Mouse (Mus musculus) right cerebral cortex, postnatal 10 days (tissue): ENCODE measurements at regions not wholly inside any gene's neighbourhood (a gene's known extent, or its start where the extent isn't known, plus 50 kb on each side); places are given as distances from the start of the nearest gene placed in this dataset.

ENCODE experiments used
- DNase-seq, 2 experiments: peaks; one replicate each; pipeline ENCODE4 v3.0.0; 2021; ENCODE audit warnings: low spot score in 2 of 2

DNA sequence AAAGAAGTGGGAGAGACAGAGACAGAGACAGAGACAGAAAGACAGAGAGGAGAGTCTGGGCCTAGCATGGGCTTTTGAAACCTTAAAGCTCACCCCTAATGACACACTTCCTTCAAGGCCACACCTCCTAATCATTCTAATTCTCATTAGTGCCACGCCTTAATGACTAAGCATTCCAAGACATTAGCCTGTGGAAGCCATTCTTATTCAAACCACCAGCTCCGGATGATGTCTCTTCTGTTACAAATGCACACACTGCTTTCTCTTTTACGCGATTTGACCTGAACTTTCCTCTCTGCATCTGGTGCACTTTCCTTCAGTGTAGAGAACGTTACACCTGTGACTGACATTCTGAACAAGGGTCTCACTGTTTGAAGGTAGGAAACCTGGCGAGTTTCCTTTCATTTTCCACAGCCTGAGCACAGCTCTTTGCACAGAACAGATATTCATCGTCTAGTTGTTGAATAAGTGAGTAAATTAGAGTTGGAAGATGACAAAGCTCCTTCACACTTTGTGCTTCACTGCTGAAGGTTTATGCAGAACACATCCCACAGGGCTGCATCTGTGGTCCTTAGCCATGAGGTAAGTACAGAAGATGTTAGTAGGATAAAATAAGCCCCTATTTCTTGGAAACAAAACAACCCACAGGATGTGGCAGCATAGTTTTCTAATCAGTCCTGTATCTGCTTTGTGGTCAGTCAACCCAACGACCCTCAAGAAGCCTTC, 116.8 kb downstream of the Faxc start:
- no peak for DNase-seq

DNA sequence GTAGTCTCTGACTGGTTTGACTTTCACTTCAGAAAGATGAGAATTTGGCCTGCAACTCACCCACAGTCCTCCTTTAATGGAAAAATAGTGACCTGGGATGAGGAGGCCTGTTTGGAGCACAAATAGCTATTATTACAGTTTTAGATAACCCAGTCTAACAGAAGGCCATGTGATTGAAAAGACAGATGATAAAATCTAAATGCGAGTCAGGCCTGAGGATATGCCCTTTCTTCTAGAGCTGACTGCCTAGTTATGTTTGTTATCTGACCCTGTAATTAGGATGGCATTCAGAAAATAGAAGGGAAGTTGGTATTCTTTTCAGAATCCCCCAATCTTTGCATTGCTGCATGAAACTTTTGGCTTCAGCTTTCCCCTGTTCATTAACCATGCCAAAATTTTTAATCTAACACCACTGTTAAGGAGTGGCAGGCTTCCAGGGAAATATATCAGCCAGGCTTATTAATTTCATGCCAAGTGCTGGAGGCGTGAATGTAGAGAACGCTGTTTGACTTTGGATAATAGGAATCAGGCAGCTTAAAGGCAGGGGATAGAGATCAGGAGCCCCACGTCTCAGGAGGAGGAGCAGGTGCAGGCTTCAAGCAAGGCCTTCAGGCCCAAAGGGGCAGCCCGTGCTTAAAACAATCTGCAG, 135.8 kb downstream of the Faxc start:
- DNase-seq, result peak; percentile 33 to 40

GRCm38 (mm10) chr4:22067678-22068299, 136.7 kb downstream of the Faxc start:
- DNase-seq, result no peak

GRCm38 (mm10) chr4:22088209-22088787, 157.2 kb downstream of the Faxc start:
- DNase-seq, result no peak

- DNase-seq, result no peak
Observed at GRCm38 (mm10) chr4:22089637-22090041, 158.5 kb downstream of the Faxc start.

DNA sequence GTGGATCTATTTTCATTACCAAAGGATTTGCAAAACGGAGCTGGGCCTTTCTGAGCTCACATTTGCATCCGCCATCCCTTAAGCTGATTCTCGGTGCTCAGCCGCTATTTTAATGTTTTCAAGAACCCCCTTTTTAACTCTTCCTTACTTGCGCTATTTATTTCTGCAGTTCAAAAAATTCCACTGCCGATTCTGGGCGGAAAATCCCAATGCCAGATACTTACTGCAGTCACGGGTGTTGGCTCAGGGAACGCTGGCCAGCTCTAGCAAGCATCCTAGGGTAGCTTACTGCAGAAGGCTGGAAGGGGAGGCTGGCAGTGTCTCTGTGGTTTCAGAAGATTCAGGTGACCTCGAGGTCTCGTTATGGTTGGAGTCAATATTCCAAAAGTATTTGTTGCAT, 159.4 kb downstream of the Faxc start:
- DNase-seq, result peak in 1 of 2 experiments; percentile 40

DNA sequence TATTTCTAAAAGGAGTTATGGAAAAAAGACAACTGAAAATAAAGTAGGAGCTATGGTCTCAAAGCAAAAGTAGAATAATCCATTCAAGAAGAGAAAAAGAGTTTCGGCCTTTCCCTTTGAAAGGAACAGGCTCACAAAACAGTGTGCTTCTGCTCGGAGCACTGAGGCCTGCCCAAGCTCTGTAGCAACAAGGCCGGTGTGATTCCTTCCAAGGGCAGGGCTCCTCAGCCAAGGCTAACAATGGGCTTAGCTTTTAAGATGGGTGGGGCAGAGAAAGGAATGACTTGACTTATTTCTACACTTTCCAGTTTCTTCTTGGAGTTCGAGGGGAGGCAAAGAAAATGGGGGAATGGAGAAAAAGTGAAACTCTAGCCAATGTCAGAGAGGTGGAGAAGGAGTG, 161.4 kb downstream of the Faxc start:
- DNase-seq, result no peak

GRCm38 (mm10) chr4:22095257-22096031, 164.3 kb downstream of the Faxc start:
- peak; percentile 32 to 49 for DNase-seq

- DNase-seq, result no peak
Observed at GRCm38 (mm10) chr4:22098605-22099004, 167.5 kb downstream of the Faxc start.

DNA sequence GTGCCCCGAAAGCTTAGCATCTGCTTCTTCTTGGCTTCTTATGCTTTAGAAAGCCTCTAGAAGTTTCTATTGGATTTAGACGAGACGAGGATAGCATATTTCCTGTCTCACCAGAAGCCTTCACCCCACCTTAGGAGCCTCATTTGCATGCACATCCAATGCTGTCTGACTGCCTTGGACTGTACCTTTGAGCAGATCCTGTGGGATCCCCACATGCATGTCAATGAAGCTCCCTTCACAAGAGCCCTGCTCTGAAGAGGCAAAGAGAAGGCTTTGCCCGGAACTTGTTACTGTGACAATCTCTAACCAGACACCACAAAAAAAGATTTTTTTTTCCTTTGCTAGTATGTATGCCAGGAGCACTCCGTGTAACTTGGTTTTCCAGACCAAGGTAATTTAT, 171.3 kb downstream of the Faxc start:
- DNase-seq, result peak; percentile 40 to 71

DNA sequence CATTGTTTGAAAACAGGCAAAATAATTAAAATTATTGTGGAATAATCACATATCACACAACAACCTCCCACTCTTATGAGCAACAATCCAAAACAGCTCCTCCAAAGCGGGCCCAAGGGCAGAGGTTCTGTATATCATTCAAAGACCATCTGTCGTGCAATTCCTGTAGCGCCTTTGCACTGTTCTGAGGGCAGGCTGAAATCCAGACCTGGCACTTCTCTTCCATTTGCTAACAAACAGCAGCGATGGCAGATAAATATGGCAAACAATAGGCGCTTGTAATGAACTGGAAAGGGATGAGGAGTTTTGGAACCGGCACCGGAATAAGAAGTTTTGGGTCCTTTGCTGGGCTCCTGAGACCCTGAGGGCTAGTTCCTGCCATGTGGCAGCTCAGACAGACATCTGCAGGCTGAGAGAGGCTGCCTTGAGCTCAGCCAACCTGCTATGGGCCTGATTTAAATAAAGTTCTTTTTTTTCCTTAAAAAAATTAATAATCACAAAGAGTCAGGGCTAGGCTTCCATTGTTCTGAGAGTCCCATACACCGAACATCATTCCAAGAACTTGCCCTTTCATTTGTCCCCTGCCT, 172.0 kb downstream of the Faxc start:
- DNase-seq, result no peak

GRCm38 (mm10) chr4:22106883-22107282, 175.8 kb downstream of the Faxc start:
- DNase-seq, result peak; percentile 50 to 70

- DNase-seq, result no peak
Observed at GRCm38 (mm10) chr4:22109410-22109809, 178.3 kb downstream of the Faxc start.

DNA sequence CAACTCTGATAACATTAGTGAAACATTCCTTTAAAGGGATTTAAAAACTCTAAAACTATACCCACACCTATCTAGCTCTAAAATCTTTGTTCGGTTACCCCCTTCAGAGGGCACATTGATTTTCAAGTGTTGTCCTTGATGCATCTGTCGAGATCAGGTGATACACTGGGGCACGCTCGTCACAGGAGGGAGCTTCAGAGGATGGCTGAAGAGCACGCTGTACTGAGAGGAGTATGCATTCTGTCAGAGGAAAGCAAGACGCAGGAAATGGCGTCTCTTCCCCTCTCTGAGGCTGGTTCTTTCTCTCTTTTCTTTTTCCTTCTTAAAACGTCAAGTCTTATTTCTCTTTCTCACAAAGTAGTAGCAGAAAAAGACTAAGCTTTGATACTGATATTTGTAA, 179.3 kb downstream of the Faxc start:
- DNase-seq, result no peak

- DNase-seq, result no peak
Observed at GRCm38 (mm10) chr4:22112209-22112608, 181.1 kb downstream of the Faxc start.

DNA sequence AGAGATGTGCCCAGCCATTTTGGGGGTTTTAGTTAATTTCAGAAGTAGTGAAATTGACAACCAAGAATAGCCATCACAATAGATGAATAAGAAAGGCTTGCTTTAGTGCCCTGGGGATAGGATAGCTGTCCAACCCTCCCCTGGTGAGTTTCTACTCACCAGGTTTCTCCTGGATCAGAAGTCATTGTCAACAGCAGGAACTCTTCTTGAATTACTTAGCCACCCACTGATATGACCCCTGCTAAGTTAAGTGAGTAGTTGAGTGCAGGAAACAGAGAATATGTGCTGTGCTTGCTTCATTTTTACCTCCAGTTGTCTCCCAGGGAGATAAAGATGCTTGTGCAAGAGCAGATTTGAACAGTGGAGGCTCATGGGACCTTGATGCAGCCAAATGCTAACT, 183.3 kb downstream of the Faxc start:
- no peak for DNase-seq

- DNase-seq, result no peak
Observed at GRCm38 (mm10) chr4:22119877-22120276, 188.7 kb downstream of the Faxc start.

GRCm38 (mm10) chr4:22120953-22121352, 189.8 kb downstream of the Faxc start:
- no peak for DNase-seq

- DNase-seq, result no peak
Observed at GRCm38 (mm10) chr4:22121397-22121796, 190.3 kb downstream of the Faxc start.

- no peak for DNase-seq
Observed at GRCm38 (mm10) chr4:22124836-22125235, 193.7 kb downstream of the Faxc start.

DNA sequence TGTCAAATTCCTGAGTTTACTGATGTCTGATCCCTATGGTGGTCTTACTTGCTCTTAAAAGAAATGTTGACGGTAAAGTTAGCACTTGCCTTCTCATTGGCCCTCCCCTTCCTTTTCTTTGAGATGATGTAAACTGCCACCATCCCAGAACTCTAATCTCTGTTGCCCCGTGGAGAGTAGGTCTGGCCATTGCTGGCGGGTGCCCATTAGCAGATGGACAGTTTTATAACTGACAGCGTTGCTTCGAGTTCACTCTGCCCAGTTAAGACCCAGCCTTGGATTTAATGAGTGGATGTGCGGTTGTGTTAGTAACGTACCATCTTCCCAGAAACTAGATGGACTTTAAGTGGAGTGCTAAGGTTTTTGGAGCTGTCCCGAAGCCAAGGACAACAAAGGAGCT, 199.4 kb downstream of the Faxc start:
- DNase-seq, result no peak
